15 mouse cellular contexts compared by ENCODE assay signal in genomic region chr3:116928994-116929393, GRCm38 (mm10). TPM values are rescaled to one million over a fixed set of nuclear protein-coding genes. Genes with fewer than 3 reads are reported as not detected.
A peak's percentile ranks its signal among the peaks of the same experiment; 100 is the strongest.
DNase-seq lines count a peak whose midpoint lies in the region; ATAC-seq and TF ChIP-seq lines count a peak whose summit lies in the region.
"Had no signal": no experiment of that assay in that cellular context is flagged by ENCODE, and none has a peak within 500 bp of the region (broad histone marks: within the 10 kb centered on the region; RNA-seq: fewer than 3 reads in every experiment).

No protein-coding gene starts in this region.

- no peak for DNase-seq in embryonic facial prominence, embryonic 11.5 days (ENCODE audit: low spot score)
- no peak for DNase-seq in embryonic facial prominence, embryonic 10.5 days (ENCODE audit: low spot score)
- DNase-seq in limb, embryonic 10.5 days (ENCODE audit: low spot score) = no peak
- DNase-seq in retina, postnatal 7 days (ENCODE audit: low read depth, low spot score) = peak; percentile 8
- DNase-seq in left cerebral cortex, adult 8-10 months (ENCODE audit: low spot score in 2 of 2) = no peak
- DNase-seq: adrenal gland, adult 2 months; cerebellum, adult 2 months; kidney, postnatal 4 days; thymus, postnatal 4 days had no signal

- H3K27ac ChIP-seq in embryonic facial prominence, embryonic 11.5 days (replicated peaks; ENCODE audit: low read depth, low read length) = no peak overlapping the region
- no peak overlapping the region for H3K27ac ChIP-seq in embryonic facial prominence, embryonic 10.5 days (replicated peaks)
- H3K27ac ChIP-seq in limb, embryonic 12.5 days = 0 out of 2 replicates have a peak overlapping the region, but pooled peaks have one; percentile 2
- no peak overlapping the region for H3K27ac ChIP-seq in limb, embryonic 10.5 days
- H3K27ac ChIP-seq in limb, embryonic 13.5 days = no peak overlapping the region
- no peak overlapping the region for H3K27ac ChIP-seq in intestine, postnatal 0 days (ENCODE audit: low read depth, low read length)
- H3K27ac ChIP-seq: heart, embryonic 13.5 days; stomach, embryonic 15.5 days had no signal

- H3K4me3 ChIP-seq in embryonic facial prominence, embryonic 11.5 days (ENCODE audit: low read depth, low read length) = no peak overlapping the region
- H3K4me3 ChIP-seq in embryonic facial prominence, embryonic 10.5 days = no peak overlapping the region
- no peak overlapping the region for H3K4me3 ChIP-seq in limb, embryonic 12.5 days (replicated peaks)
- H3K4me3 ChIP-seq in limb, embryonic 10.5 days = no peak overlapping the region
- H3K4me3 ChIP-seq in limb, embryonic 13.5 days = no peak overlapping the region
- no peak overlapping the region for H3K4me3 ChIP-seq in intestine, postnatal 0 days (ENCODE audit: low read depth, low read length)
- H3K4me3 ChIP-seq: heart, embryonic 13.5 days; stomach, embryonic 15.5 days had no signal

- H3K36me3 ChIP-seq in embryonic facial prominence, embryonic 11.5 days (replicated peaks; ENCODE audit: control insufficient read depth, insufficient read depth, low read depth, low read length) = no peaks in the 10 kb centered on the region
- H3K36me3 ChIP-seq in embryonic facial prominence, embryonic 10.5 days (replicated peaks) = no peaks in the 10 kb centered on the region
- no peaks in the 10 kb centered on the region for H3K36me3 ChIP-seq in limb, embryonic 12.5 days
- H3K36me3 ChIP-seq in limb, embryonic 10.5 days = no peaks in the 10 kb centered on the region
- H3K36me3 ChIP-seq in limb, embryonic 13.5 days = no peaks in the 10 kb centered on the region
- no peaks in the 10 kb centered on the region for H3K36me3 ChIP-seq in intestine, postnatal 0 days (ENCODE audit: control insufficient read depth, insufficient read depth)
- H3K36me3 ChIP-seq: stomach, embryonic 15.5 days had no signal

- WGBS in embryonic facial prominence, embryonic 11.5 days = 85% methylated on average over 4 of the region's 4 CpGs
- 83% methylated on average over 4 of the region's 4 CpGs for WGBS in embryonic facial prominence, embryonic 10.5 days
- WGBS in limb, embryonic 12.5 days = 86% methylated on average over 4 of the region's 4 CpGs
- whole genome bisulfite sequencing in limb, embryonic 10.5 days = 87% methylated on average over 4 of the region's 4 CpGs
- WGBS in limb, embryonic 13.5 days = 84% methylated on average over 4 of the region's 4 CpGs
- WGBS in intestine, postnatal 0 days = 78% methylated on average over 4 of the region's 4 CpGs

- ATAC-seq in embryonic facial prominence, embryonic 11.5 days (replicated peaks; ENCODE audit: insufficient number of reproducible peaks, low FRiP score, low TSS enrichment, low read depth) = 0 out of 2 replicates have a peak, but pooled peaks have one; percentile 29
- ATAC-seq in limb, embryonic 12.5 days (ENCODE audit: insufficient number of reproducible peaks, insufficient read depth, low FRiP score, low TSS enrichment, low read depth) = no peak
- peak; percentile 81 for ATAC-seq in limb, embryonic 13.5 days (ENCODE audit: low FRiP score, low read depth)
- no peak for ATAC-seq in intestine, postnatal 0 days

- H3K27me3 ChIP-seq in embryonic facial prominence, embryonic 11.5 days (ENCODE audit: control insufficient read depth, insufficient read depth, low read length) = no peaks in the 10 kb centered on the region
- no peaks in the 10 kb centered on the region for H3K27me3 ChIP-seq in embryonic facial prominence, embryonic 10.5 days (replicated peaks; ENCODE audit: low read depth, poor library complexity, severe bottlenecking)
- H3K27me3 ChIP-seq in limb, embryonic 12.5 days = no peaks in the 10 kb centered on the region
- no peaks in the 10 kb centered on the region for H3K27me3 ChIP-seq in limb, embryonic 10.5 days (ENCODE audit: low read depth, poor library complexity, severe bottlenecking)
- H3K27me3 ChIP-seq in limb, embryonic 13.5 days = no peaks in the 10 kb centered on the region
- no peaks in the 10 kb centered on the region for H3K27me3 ChIP-seq in intestine, postnatal 0 days (replicated peaks; ENCODE audit: control insufficient read depth, insufficient read depth, low read length)
- H3K27me3 ChIP-seq: heart, embryonic 13.5 days; stomach, embryonic 15.5 days had no signal

- H3K4me2 ChIP-seq in embryonic facial prominence, embryonic 11.5 days (ENCODE audit: low read depth, low read length) = no peak overlapping the region
- no peak overlapping the region for H3K4me2 ChIP-seq in limb, embryonic 12.5 days
- no peak overlapping the region for H3K4me2 ChIP-seq in limb, embryonic 13.5 days (replicated peaks)
- no peak overlapping the region for H3K4me2 ChIP-seq in intestine, postnatal 0 days (replicated peaks; ENCODE audit: low read depth)
- H3K4me2 ChIP-seq: heart, embryonic 13.5 days; stomach, embryonic 15.5 days had no signal

- no peak overlapping the region for H3K9ac ChIP-seq in embryonic facial prominence, embryonic 11.5 days (replicated peaks; ENCODE audit: low read length)
- H3K9ac ChIP-seq in limb, embryonic 12.5 days (replicated peaks) = no peak overlapping the region
- H3K9ac ChIP-seq in limb, embryonic 13.5 days = no peak overlapping the region
- no peak overlapping the region for H3K9ac ChIP-seq in intestine, postnatal 0 days (ENCODE audit: low read depth, low read length)
- H3K9ac ChIP-seq: heart, embryonic 13.5 days; stomach, embryonic 15.5 days had no signal

- no peak for TF ChIP-seq CTCF in intestine, postnatal 0 days (IDR thresholded peaks at IDR 0.05; ENCODE audit: low read depth)

- H3K9me3 ChIP-seq in embryonic facial prominence, embryonic 11.5 days (replicated peaks; ENCODE audit: control insufficient read depth, low read length) = no peaks in the 10 kb centered on the region
- no peaks in the 10 kb centered on the region for H3K9me3 ChIP-seq in embryonic facial prominence, embryonic 10.5 days
- no peaks in the 10 kb centered on the region for H3K9me3 ChIP-seq in limb, embryonic 12.5 days
- H3K9me3 ChIP-seq in limb, embryonic 10.5 days (replicated peaks) = no peaks in the 10 kb centered on the region
- H3K9me3 ChIP-seq in limb, embryonic 13.5 days = no peaks in the 10 kb centered on the region
- H3K9me3 ChIP-seq in intestine, postnatal 0 days (ENCODE audit: control insufficient read depth) = no peaks in the 10 kb centered on the region
- H3K9me3 ChIP-seq: heart, embryonic 13.5 days; stomach, embryonic 15.5 days had no signal

- no peaks in the 10 kb centered on the region for H3K4me1 ChIP-seq in embryonic facial prominence, embryonic 11.5 days (ENCODE audit: control insufficient read depth, insufficient read depth, low read length)
- H3K4me1 ChIP-seq in embryonic facial prominence, embryonic 10.5 days = no peaks in the 10 kb centered on the region
- H3K4me1 ChIP-seq in limb, embryonic 12.5 days (replicated peaks) = no peaks in the 10 kb centered on the region
- H3K4me1 ChIP-seq in limb, embryonic 10.5 days = no peaks in the 10 kb centered on the region
- H3K4me1 ChIP-seq in limb, embryonic 13.5 days = no peaks in the 10 kb centered on the region
- no peaks in the 10 kb centered on the region for H3K4me1 ChIP-seq in intestine, postnatal 0 days (replicated peaks; ENCODE audit: control insufficient read depth, insufficient read depth, low read length)
- H3K4me1 ChIP-seq: stomach, embryonic 15.5 days had no signal

RNA-seq across cellular contexts. Expression of gene 4930455H04Rik, which starts 39.1 kb away (rescaled TPM):
- not detected in 2 replicates for polyA plus RNA-seq in embryonic facial prominence, embryonic 11.5 days (2014; fragmentation: Nextera tagmentation; extraction: Ambion mirVana)
- polyA plus RNA-seq in embryonic facial prominence, embryonic 10.5 days (2016; fragmentation: Nextera tagmentation; extraction: Ambion mirVana) = not detected in 2 replicates
- polyA plus RNA-seq in limb, embryonic 12.5 days (2016; fragmentation: Nextera tagmentation; extraction: Ambion mirVana) = not detected in 2 replicates
- not detected in 2 replicates for polyA plus RNA-seq in limb, embryonic 10.5 days (2016; fragmentation: Nextera tagmentation; extraction: Ambion mirVana)
- not detected in 2 replicates for polyA plus RNA-seq in limb, embryonic 13.5 days (2015; fragmentation: Nextera tagmentation; extraction: Ambion mirVana)
- not detected for total RNA-seq in left cerebral cortex, adult 8-10 months (2022)
- polyA plus RNA-seq in intestine, postnatal 0 days (2015; fragmentation: Nextera tagmentation; extraction: Ambion mirVana) = not detected in 2 replicates
- total RNA-seq: adrenal gland, adult 2 months; left cerebral cortex, postnatal 14 days had no signal
- polyA plus RNA-seq: adrenal gland, adult 2 months; cerebellum, adult 2 months; heart, embryonic 13.5 days; stomach, embryonic 15.5 days had no signal

RNA-seq across cellular contexts. Expression of gene Palmd, which starts 39.8 kb away (rescaled TPM):
- polyA plus RNA-seq in embryonic facial prominence, embryonic 11.5 days (2014; fragmentation: Nextera tagmentation; extraction: Ambion mirVana) = 3.9 TPM in 2 replicates
- polyA plus RNA-seq in embryonic facial prominence, embryonic 10.5 days (2016; fragmentation: Nextera tagmentation; extraction: Ambion mirVana) = 0.88 and 1.5 TPM in 2 replicates
- polyA plus RNA-seq in limb, embryonic 12.5 days (2016; fragmentation: Nextera tagmentation; extraction: Ambion mirVana) = 8.0 and 8.8 TPM in 2 replicates
- 0.43 and 1.5 TPM in 2 replicates for polyA plus RNA-seq in limb, embryonic 10.5 days (2016; fragmentation: Nextera tagmentation; extraction: Ambion mirVana)
- 17.1 and 18.3 TPM in 2 replicates for polyA plus RNA-seq in limb, embryonic 13.5 days (2015; fragmentation: Nextera tagmentation; extraction: Ambion mirVana)
- total RNA-seq in left cerebral cortex, adult 8-10 months (2022) = 10 to 100 TPM; 10.6 to 15.4 (median 13.0) TPM
- polyA plus RNA-seq in intestine, postnatal 0 days (2015; fragmentation: Nextera tagmentation; extraction: Ambion mirVana) = 2.1 and 2.5 TPM in 2 replicates

Comparison
In these comparisons a context has a peak if more than half of its experiments do, and no peak if none do; other contexts are left out.
1. ATAC-seq: peak in embryonic facial prominence, embryonic 11.5 days (single experiment) and limb, embryonic 13.5 days (single experiment); none in limb, embryonic 12.5 days (single experiment) and intestine, postnatal 0 days (single experiment).